Mouse (Mus musculus) E14TG2a.4 (cell line): Measurements from ENCODE around the gene Neu2.
"Not testable (repeated sequence)": the region's sequence is repeated elsewhere in the genome, so short reads cannot be mapped to it uniquely, and the experiment has no call there.

Experiments
- CTCF ChIP-seq: conservative IDR thresholded peaks from 2 replicates; pipeline ENCODE4 v1.5.1; 2014; ENCODE audit warnings: low read length
- NANOG ChIP-seq: IDR thresholded peaks from 2 replicates; pipeline ENCODE4 v1.6.1; 2014; ENCODE audit warnings: borderline replicate concordance, low read length, mixed read lengths
- POU5F1 ChIP-seq: IDR thresholded peaks from 2 replicates; pipeline ENCODE4 v1.6.1; 2014; ENCODE audit warnings: low read length, borderline replicate concordance

- TF ChIP-seq CTCF, NANOG, POU5F1: not testable (repeated sequence)
These were observed 39.7 kb upstream of the Neu2 start, which contains the start of gene Snorc for GRCm38 (mm10) chr1:87469971-87470370.
